Mouse (Mus musculus) heart, embryonic 14.5 days (tissue): Measurements from ENCODE around the gene Armc2. TPM values are rescaled to one million over a fixed set of nuclear protein-coding genes. Genes with fewer than 3 reads are reported as not detected.
A peak's percentile ranks its signal among the peaks of the same experiment; 100 is the strongest.

Experiments used
- ATAC-seq: fragments of 200-750 bp; cut with Nextera tagmentation; 2 replicates; pipeline ENCODE4 v1.8.0; 2017; ENCODE audit warnings: low read depth, moderate TSS enrichment; ENCODE audit not compliant: insufficient number of reproducible peaks, insufficient read depth, low FRiP score
- H3K27ac ChIP-seq, 2 experiments: fragments of 200-500 bp in 1 of 2; fragments of 300-500 bp in 1 of 2; sonication (generic) in 1 of 2; replicated peaks in 1 of 2; 2 replicates each; pipeline ENCODE4 v1.5.1; 2012 to 2014; ENCODE audit warnings: low read depth in 2 of 2, low read length in 2 of 2, control low read depth in 1 of 2, mild to moderate bottlenecking in 1 of 2, mixed read lengths in 1 of 2; ENCODE audit not compliant: control insufficient read depth in 1 of 2, insufficient read depth in 1 of 2
- H3K27me3 ChIP-seq: fragments of 300-500 bp; sonication (generic); 2 replicates; pipeline ENCODE4 v1.6.1; 2014; ENCODE audit warnings: mild to moderate bottlenecking, low read length, control low read depth; ENCODE audit not compliant: control insufficient read depth, insufficient read depth
- H3K36me3 ChIP-seq: fragments of 300-500 bp; sonication (generic); 2 replicates; pipeline ENCODE4 v1.6.1; 2014; ENCODE audit warnings: mild to moderate bottlenecking, control low read depth, low read length, mixed read lengths; ENCODE audit not compliant: control insufficient read depth, insufficient read depth
- H3K4me1 ChIP-seq, 2 experiments: fragments of 200-500 bp in 1 of 2; fragments of 300-500 bp in 1 of 2; sonication (generic) in 1 of 2; 2 replicates each; pipeline ENCODE4 v1.6.1; 2012 to 2014; ENCODE audit warnings: low read length in 2 of 2, control low read depth in 1 of 2, mixed read lengths in 1 of 2; ENCODE audit not compliant: control insufficient read depth in 2 of 2, insufficient read depth in 2 of 2
- H3K4me2 ChIP-seq: fragments of 300-500 bp; sonication (generic); 2 replicates; pipeline ENCODE4 v1.6.1; 2014; ENCODE audit warnings: mild to moderate bottlenecking, low read length
- H3K4me3 ChIP-seq, 2 experiments: fragments of 200-500 bp in 1 of 2; fragments of 300-500 bp in 1 of 2; sonication (generic) in 1 of 2; 2 replicates each; pipeline ENCODE4 v1.5.1; 2012 to 2014; ENCODE audit warnings: low read length in 2 of 2, mild to moderate bottlenecking in 2 of 2, control low read depth in 1 of 2, low read depth in 1 of 2, moderate library complexity in 1 of 2; ENCODE audit not compliant: control insufficient read depth in 1 of 2, insufficient read depth in 1 of 2
- H3K9ac ChIP-seq: fragments of 300-500 bp; sonication (generic); 2 replicates; pipeline ENCODE4 v1.6.1; 2014; ENCODE audit warnings: mild to moderate bottlenecking, low read length
- H3K9me3 ChIP-seq: fragments of 300-500 bp; sonication (generic); 2 replicates; pipeline ENCODE4 v1.6.1; 2016; ENCODE audit warnings: low read length, control low read depth; ENCODE audit not compliant: control insufficient read depth
- WGBS: fragments of 180-500 bp; shearing (Covaris S2); extraction: QIAGEN DNeasy Blood & Tissue Kit; methylation state at CpG from one replicate; pipeline ENCODE4 v1.1.7; 2014; 5-methylcytosine and 5-hydroxymethylcytosine counted together
- polyA plus RNA-seq: library from polyadenylated mRNA; unstranded; fragments of >200 nt; fragmentation: Nextera tagmentation; extraction: Ambion mirVana; gene quantifications from 2 replicates; pipeline ENCODE4 v1.2.1, GENCODE M21; 2014

The Armc2 gene
- polyA plus RNA-seq, 1 experiment from 2014 or later = 2.2 TPM

GRCm38 (mm10) chr10:41893433-41894411 lies 124.5 kb downstream of the Armc2 start:
- WGBS = 39% methylated on average over 4 of the region's 4 CpGs
- Histone ChIP-seq H3K9me3 (no peaks in the 10 kb centered on the region), H3K27ac (peak overlapping the region; percentile 64 to 76), H3K36me3 (peaks cover 24% of the 10 kb centered on the region), H3K27me3 (no peaks in the 10 kb centered on the region), H3K4me2 (peak overlapping the region; percentile 15; the same call in 1 of the 2 replicates), H3K9ac (peak overlapping the region; percentile 48), H3K4me1 (peaks cover 5 to 36% of the 10 kb centered on the region in 2 experiments; a peak in 3 of 4 replicates), H3K4me3 (no peak overlapping the region)
- ATAC-seq = no peak

DNA sequence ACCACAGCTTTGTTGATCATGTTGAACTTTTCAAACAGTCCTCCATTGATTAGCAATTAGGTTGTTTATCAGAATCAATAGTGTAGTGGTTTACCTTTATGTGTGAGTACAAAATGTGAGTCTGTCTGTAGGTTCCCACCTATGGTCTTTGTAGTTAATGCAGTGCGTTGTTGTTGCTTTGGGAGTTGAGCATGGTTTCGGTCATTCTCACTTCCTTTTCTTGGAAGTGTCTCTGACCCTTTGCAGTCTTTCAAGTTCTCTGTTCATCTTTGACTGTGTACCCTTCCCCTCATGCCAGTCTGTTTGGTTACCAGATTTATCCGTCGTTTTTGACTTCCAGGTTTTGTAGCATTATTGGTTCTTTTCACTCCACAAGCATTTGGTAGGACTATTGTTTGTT lies 126.9 kb downstream of the Armc2 start:
- no peaks in the 10 kb centered on the region for H3K9me3 ChIP-seq
- 87% methylated on average over 4 of the region's 4 CpGs for WGBS
- H3K9ac ChIP-seq = no peak overlapping the region
- H3K4me2 ChIP-seq = no peak overlapping the region
- ATAC-seq = no peak
- H3K4me1 ChIP-seq = peaks cover 8 to 46% of the 10 kb centered on the region in 2 experiments
- no peaks in the 10 kb centered on the region for H3K27me3 ChIP-seq
- H3K27ac ChIP-seq = no peak overlapping the region
- peaks cover 6% of the 10 kb centered on the region; the same call in 1 of the 2 replicates for H3K36me3 ChIP-seq
- H3K4me3 ChIP-seq = no peak overlapping the region

GRCm38 (mm10) chr10:41890537-41890936 lies 127.7 kb downstream of the Armc2 start:
- Histone ChIP-seq H3K27ac (no peak overlapping the region), H3K36me3 (no peaks in the 10 kb centered on the region), H3K9ac (no peak overlapping the region), H3K27me3 (no peaks in the 10 kb centered on the region), H3K9me3 (no peaks in the 10 kb centered on the region), H3K4me1 (peaks cover 8 to 46% of the 10 kb centered on the region in 2 experiments), H3K4me2 (no peak overlapping the region), H3K4me3 (no peak overlapping the region)
- no peak for ATAC-seq

DNA sequence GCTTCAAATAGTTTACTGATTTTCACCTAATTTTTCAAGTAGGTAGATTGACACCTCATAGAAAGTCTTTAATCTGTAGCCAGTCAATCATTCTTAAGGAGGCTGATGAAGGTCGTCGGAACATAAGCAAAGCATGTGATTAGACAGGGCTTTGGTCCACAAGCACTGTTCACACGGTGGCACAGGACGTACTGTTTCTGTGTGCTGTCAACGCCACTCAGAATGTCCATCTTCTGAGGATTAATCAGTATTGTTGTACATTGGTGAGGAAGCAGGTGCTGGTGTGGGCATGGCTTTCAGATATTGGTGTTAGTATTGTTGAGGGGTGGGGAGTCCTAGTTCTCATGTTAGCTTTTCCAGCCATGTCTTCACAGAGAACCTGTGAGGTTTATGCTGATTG lies 128.7 kb downstream of the Armc2 start:
- Histone ChIP-seq H3K9me3 (no peaks in the 10 kb centered on the region), H3K36me3 (no peaks in the 10 kb centered on the region), H3K27me3 (no peaks in the 10 kb centered on the region), H3K4me1 (peaks cover 8 to 44% of the 10 kb centered on the region in 2 experiments), H3K27ac (no peak overlapping the region), H3K4me3 (no peak overlapping the region), H3K9ac (no peak overlapping the region), H3K4me2 (0 out of 2 replicates have a peak overlapping the region, but pooled peaks have one; percentile 21)
- no peak for ATAC-seq
- WGBS = 28% methylated on average over 5 of the region's 5 CpGs

DNA sequence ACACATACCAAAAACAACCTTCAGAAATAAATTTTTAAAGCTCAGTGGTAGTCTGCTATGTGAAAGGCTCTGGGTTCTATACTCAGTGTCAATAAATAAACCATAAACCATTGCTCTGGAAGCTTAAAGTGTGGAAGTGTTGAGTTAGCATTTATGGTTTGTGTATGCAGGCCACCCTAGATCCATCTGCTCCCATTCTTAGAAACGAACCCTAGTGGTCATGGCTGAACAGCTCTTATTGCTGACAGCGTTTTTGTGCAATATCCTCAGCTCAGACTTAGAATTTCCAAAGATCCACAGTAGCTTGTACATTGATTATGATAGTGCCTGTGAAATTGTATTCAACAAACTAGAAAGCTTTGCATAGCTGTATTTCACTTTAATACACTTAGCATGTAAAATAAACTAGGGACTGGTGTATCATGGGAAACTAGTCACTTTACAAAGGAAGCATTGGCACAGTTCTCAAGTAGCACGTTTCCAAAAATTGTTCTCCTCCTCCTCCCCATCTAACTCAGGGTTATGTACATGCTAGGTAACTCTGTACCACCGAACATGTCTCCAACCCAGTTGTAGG lies 129.8 kb downstream of the Armc2 start:
- Histone ChIP-seq H3K4me3 (peak overlapping the region in 1 of 2 experiments; percentile 63; a peak in 2 of 4 replicates), H3K9me3 (no peaks in the 10 kb centered on the region), H3K9ac (peak overlapping the region; percentile 83), H3K4me2 (peak overlapping the region; percentile 78), H3K27me3 (no peaks in the 10 kb centered on the region), H3K36me3 (no peaks in the 10 kb centered on the region), H3K27ac (peak overlapping the region in 1 of 2 experiments; percentile 97; a peak in 1 of 4 replicates), H3K4me1 (peaks cover 9 to 36% of the 10 kb centered on the region in 2 experiments)
- WGBS = 55% methylated on average over 4 of the region's 4 CpGs
- ATAC-seq = no peak

DNA sequence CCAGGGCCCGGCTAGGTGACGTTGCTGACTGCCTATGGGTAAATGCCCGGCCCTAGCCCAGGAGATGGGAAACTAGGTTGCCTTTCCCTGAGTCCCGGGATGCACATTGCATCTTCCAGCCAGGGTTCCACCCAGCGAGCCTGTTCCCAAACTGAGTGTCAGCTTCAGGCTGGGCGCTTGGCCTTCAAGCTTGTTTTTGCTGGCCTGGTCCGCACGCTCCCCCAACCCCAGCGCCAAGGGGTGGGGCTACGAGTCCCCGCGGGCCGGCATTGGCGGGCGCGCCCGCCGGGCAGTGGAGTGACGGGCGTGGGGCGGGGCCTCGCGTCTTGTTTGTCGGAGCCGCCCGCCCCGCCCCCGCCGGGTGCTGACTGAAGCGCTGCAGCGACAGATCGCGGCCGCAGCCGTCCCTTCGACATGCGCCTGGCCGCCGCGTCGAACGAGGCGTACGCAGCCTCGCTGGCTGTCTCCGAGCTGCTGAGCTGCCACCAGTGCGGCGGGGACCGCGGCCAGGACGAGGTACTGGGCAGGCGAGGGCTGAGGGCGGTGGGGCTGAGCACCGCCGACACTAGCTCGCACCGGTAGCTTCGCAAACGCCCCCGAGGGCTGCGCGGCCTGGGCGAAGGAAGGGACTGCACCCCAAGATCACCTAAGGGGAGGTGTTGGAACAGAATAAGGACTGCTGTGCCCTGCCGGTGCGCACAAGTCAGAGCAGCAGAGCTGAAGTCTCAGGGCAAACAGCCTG lies 131.0 kb downstream of the Armc2 start:
- H3K36me3 ChIP-seq = no peaks in the 10 kb centered on the region
- H3K9me3 ChIP-seq = no peaks in the 10 kb centered on the region
- peak; percentile 96 for ATAC-seq
- H3K27ac ChIP-seq = peak overlapping the region; percentile 97 to 99
- under 1% methylated on average over 65 of the region's 65 CpGs for WGBS
- H3K27me3 ChIP-seq = no peaks in the 10 kb centered on the region
- peak overlapping the region; percentile 78 for H3K4me2 ChIP-seq
- H3K9ac ChIP-seq = peak overlapping the region; percentile 83
- H3K4me1 ChIP-seq = peaks cover 9 to 24% of the 10 kb centered on the region in 2 experiments
- H3K4me3 ChIP-seq = peak overlapping the region; percentile 63 to 89
